Mouse (Mus musculus): ENCODE measurements around the gene Slc2a8. TPM values are rescaled to one million over a fixed set of nuclear protein-coding genes. Genes with fewer than 3 reads are reported as not detected.

The Slc2a8 gene
- polyA plus RNA-seq, 1 experiment from 2014 or later, result 36.8 TPM

GRCm38 (mm10) chr2:32968024-32968614, 13.8 kb downstream of the Slc2a8 start:
- Histone ChIP-seq H3K27me3 (ENCODE audit: insufficient read depth, low read length) (no peaks in the 10 kb centered on the region), H3K27ac (no peak overlapping the region), H3K4me1 (replicated peaks; ENCODE audit: insufficient read depth, low read length) (peaks cover 5% of the 10 kb centered on the region), H3K36me3 (ENCODE audit: insufficient read depth, low read length) (peaks cover 18% of the 10 kb centered on the region; the same call in 1 of the 2 replicates), H3K9ac (ENCODE audit: low read depth, low read length) (no peak overlapping the region), H3K9me3 (replicated peaks; ENCODE audit: low read length) (no peaks in the 10 kb centered on the region), H3K4me3 (replicated peaks; ENCODE audit: low read depth, low read length) (no peak overlapping the region), H3K4me2 (ENCODE audit: low read length) (peak overlapping the region; percentile 69)
- no peak for DNase-seq (ENCODE audit: low spot score)
- no peak for ATAC-seq (replicated peaks; ENCODE audit: low FRiP score, low read depth)
- 80% methylated on average over 9 of the region's 9 CpGs for whole genome bisulfite sequencing
- no peak for TF ChIP-seq CTCF (IDR thresholded peaks at IDR 0.05; ENCODE audit: low read depth)

- WGBS, result 1% methylated on average over 55 of the region's 55 CpGs
- peak overlapping the region; percentile 96 for H3K27ac ChIP-seq
- DNase-seq (ENCODE audit: low spot score) (peak; percentile 92), ATAC-seq (replicated peaks; ENCODE audit: low FRiP score, low read depth) (peak; percentile 88)
- peaks cover 20% of the 10 kb centered on the region; the same call in 1 of the 2 replicates for H3K36me3 ChIP-seq (ENCODE audit: insufficient read depth, low read length)
- peak overlapping the region; percentile 69 for H3K9ac ChIP-seq (ENCODE audit: low read depth, low read length)
- no peaks in the 10 kb centered on the region for H3K9me3 ChIP-seq (replicated peaks; ENCODE audit: low read length)
- peak overlapping the region; percentile 69 for H3K4me2 ChIP-seq (ENCODE audit: low read length)
- peak overlapping the region; percentile 51 for H3K4me3 ChIP-seq (replicated peaks; ENCODE audit: low read depth, low read length)
- TF ChIP-seq CTCF (IDR thresholded peaks at IDR 0.05; ENCODE audit: low read depth), result peak; percentile 72
- H3K4me1 ChIP-seq (replicated peaks; ENCODE audit: insufficient read depth, low read length), result peaks cover 5% of the 10 kb centered on the region
- H3K27me3 ChIP-seq (ENCODE audit: insufficient read depth, low read length), result no peaks in the 10 kb centered on the region
These were observed 14.9 kb downstream of the Slc2a8 start for GRCm38 (mm10) chr2:32966689-32967631.

- Histone ChIP-seq H3K9ac (ENCODE audit: low read depth, low read length) (peak overlapping the region; percentile 69), H3K4me2 (ENCODE audit: low read length) (peak overlapping the region; percentile 69), H3K4me1 (replicated peaks; ENCODE audit: insufficient read depth, low read length) (peaks cover 5% of the 10 kb centered on the region), H3K27me3 (ENCODE audit: insufficient read depth, low read length) (no peaks in the 10 kb centered on the region), H3K36me3 (ENCODE audit: insufficient read depth, low read length) (peaks cover 20% of the 10 kb centered on the region; the same call in 1 of the 2 replicates), H3K9me3 (replicated peaks; ENCODE audit: low read length) (no peaks in the 10 kb centered on the region), H3K4me3 (replicated peaks; ENCODE audit: low read depth, low read length) (peak overlapping the region; percentile 51), H3K27ac (peak overlapping the region; percentile 96)
- ATAC-seq (replicated peaks; ENCODE audit: low FRiP score, low read depth), result no peak
- WGBS, result 9% methylated on average over 13 of the region's 13 CpGs
- TF ChIP-seq CTCF (IDR thresholded peaks at IDR 0.05; ENCODE audit: low read depth), result no peak
- no peak for DNase-seq (ENCODE audit: low spot score)
These were observed 15.6 kb downstream of the Slc2a8 start for GRCm38 (mm10) chr2:32966184-32966688.

- Histone ChIP-seq H3K27me3 (ENCODE audit: insufficient read depth, low read length) (no peaks in the 10 kb centered on the region), H3K36me3 (ENCODE audit: insufficient read depth, low read length) (peaks cover 20% of the 10 kb centered on the region; the same call in 1 of the 2 replicates), H3K27ac (peak overlapping the region; percentile 96; the same call in 1 of the 2 replicates), H3K9ac (ENCODE audit: low read depth, low read length) (no peak overlapping the region), H3K4me1 (replicated peaks; ENCODE audit: insufficient read depth, low read length) (peaks cover 8% of the 10 kb centered on the region), H3K9me3 (replicated peaks; ENCODE audit: low read length) (no peaks in the 10 kb centered on the region), H3K4me3 (replicated peaks; ENCODE audit: low read depth, low read length) (no peak overlapping the region), H3K4me2 (ENCODE audit: low read length) (no peak overlapping the region; the same call in 1 of the 2 replicates)
- DNase-seq (ENCODE audit: low spot score) (no peak), ATAC-seq (replicated peaks; ENCODE audit: low FRiP score, low read depth) (no peak)
- 18% methylated on average over 7 of the region's 7 CpGs for WGBS
- no peak for TF ChIP-seq CTCF (IDR thresholded peaks at IDR 0.05; ENCODE audit: low read depth)
These were observed 16.2 kb downstream of the Slc2a8 start for GRCm38 (mm10) chr2:32965511-32966183.

GRCm38 (mm10) chr2:32964659-32965457, 17.0 kb downstream of the Slc2a8 start:
- Histone ChIP-seq H3K4me2 (ENCODE audit: low read length) (no peak overlapping the region), H3K27ac (no peak overlapping the region), H3K9ac (ENCODE audit: low read depth, low read length) (no peak overlapping the region), H3K4me1 (replicated peaks; ENCODE audit: insufficient read depth, low read length) (peaks cover 12% of the 10 kb centered on the region), H3K36me3 (ENCODE audit: insufficient read depth, low read length) (peaks cover 20% of the 10 kb centered on the region; the same call in 1 of the 2 replicates), H3K4me3 (replicated peaks; ENCODE audit: low read depth, low read length) (no peak overlapping the region), H3K27me3 (ENCODE audit: insufficient read depth, low read length) (no peaks in the 10 kb centered on the region), H3K9me3 (replicated peaks; ENCODE audit: low read length) (no peaks in the 10 kb centered on the region)
- no peak for TF ChIP-seq CTCF (IDR thresholded peaks at IDR 0.05; ENCODE audit: low read depth)
- DNase-seq (ENCODE audit: low spot score) (no peak), ATAC-seq (replicated peaks; ENCODE audit: low FRiP score, low read depth) (no peak)
- WGBS, result 37% methylated on average over 10 of the region's 10 CpGs

Measured in kidney, postnatal 0 days (tissue).